Mouse (Mus musculus): Measurements from ENCODE around the gene Plppr1.

DNA sequence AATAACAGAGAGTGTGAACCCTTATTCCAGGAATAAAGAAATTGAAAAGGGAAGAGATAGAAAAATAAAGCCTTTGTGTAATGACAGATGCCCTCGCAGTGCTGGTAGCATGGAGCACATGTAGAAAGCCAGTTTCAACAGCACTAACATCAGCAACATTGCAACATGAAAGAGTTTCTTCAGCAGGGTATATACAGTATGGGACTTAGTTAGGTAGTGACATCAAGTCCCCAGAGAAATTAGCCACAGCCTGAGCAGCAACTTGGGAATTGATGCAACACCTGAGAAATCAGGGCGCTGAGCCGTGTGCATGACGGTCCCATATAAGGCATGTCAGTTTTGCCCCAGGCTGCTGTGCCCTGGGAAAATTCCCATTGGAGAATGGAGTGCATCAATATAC lies 179.0 kb downstream of the Plppr1 start:
- TF ChIP-seq POLR2A (IDR thresholded peaks at IDR 0.05; ENCODE audit: borderline replicate concordance, control insufficient read depth, low read depth, low read length), result no peak
- TF ChIP-seq CTCF (IDR thresholded peaks at IDR 0.05; ENCODE audit: control insufficient read depth, insufficient read depth, low read length), result no peak

Measured in bone marrow, adult 2 months (tissue).